Mouse (Mus musculus): ENCODE results near the gene Psap. TPM values are rescaled to one million over a fixed set of nuclear protein-coding genes. Genes with fewer than 3 reads are reported as not detected.

The Psap gene
- polyA plus RNA-seq, 1 experiment from 2014 or later, result 68.7 TPM

- WGBS, result 89% methylated on average over 13 of the region's 13 CpGs
- Histone ChIP-seq H3K36me3 (replicated peaks) (no peaks in the 10 kb centered on the region), H3K9me3 (no peaks in the 10 kb centered on the region), H3K4me3 (no peak overlapping the region), H3K27ac (no peak overlapping the region), H3K4me1 (peaks cover 7% of the 10 kb centered on the region; the same call in 1 of the 2 replicates), H3K27me3 (ENCODE audit: poor library complexity, severe bottlenecking) (no peaks in the 10 kb centered on the region)
- no peak for DNase-seq (ENCODE audit: extremely low spot score, low spot score)
Observed at GRCm38 (mm10) chr10:60269141-60270064, 8.0 kb upstream of the Psap start.

GRCm38 (mm10) chr10:60271015-60271414 lies 6.4 kb upstream of the Psap start:
- Histone ChIP-seq H3K27ac (no peak overlapping the region), H3K4me1 (peaks cover 7% of the 10 kb centered on the region; the same call in 1 of the 2 replicates), H3K9me3 (no peaks in the 10 kb centered on the region), H3K4me3 (no peak overlapping the region), H3K27me3 (ENCODE audit: poor library complexity, severe bottlenecking) (no peaks in the 10 kb centered on the region), H3K36me3 (replicated peaks) (no peaks in the 10 kb centered on the region)
- no peak for DNase-seq (ENCODE audit: extremely low spot score, low spot score)
- WGBS, result 77% methylated on average over 6 of the region's 6 CpGs

GRCm38 (mm10) chr10:60272241-60272640 lies 5.2 kb upstream of the Psap start:
- 71% methylated on average over 6 of the region's 6 CpGs for WGBS
- H3K9me3 ChIP-seq, result no peaks in the 10 kb centered on the region
- H3K4me1 ChIP-seq, result peaks cover 12% of the 10 kb centered on the region
- no peaks in the 10 kb centered on the region for H3K27me3 ChIP-seq (ENCODE audit: poor library complexity, severe bottlenecking)
- no peak overlapping the region for H3K27ac ChIP-seq
- H3K36me3 ChIP-seq (replicated peaks), result no peaks in the 10 kb centered on the region
- DNase-seq (ENCODE audit: extremely low spot score, low spot score), result no peak
- no peak overlapping the region for H3K4me3 ChIP-seq

GRCm38 (mm10) chr10:60273382-60273781 lies 4.0 kb upstream of the Psap start:
- Histone ChIP-seq H3K4me1 (peaks cover 21% of the 10 kb centered on the region), H3K36me3 (replicated peaks) (no peaks in the 10 kb centered on the region), H3K27ac (no peak overlapping the region), H3K4me3 (no peak overlapping the region), H3K9me3 (no peaks in the 10 kb centered on the region), H3K27me3 (ENCODE audit: poor library complexity, severe bottlenecking) (no peaks in the 10 kb centered on the region)
- no peak for DNase-seq (ENCODE audit: extremely low spot score, low spot score)
- WGBS, result 84% methylated on average over 6 of the region's 6 CpGs

GRCm38 (mm10) chr10:60278006-60278399 lies 576 bp downstream of the Psap start:
- peaks cover 10% of the 10 kb centered on the region; the same call in 1 of the 2 replicates for H3K36me3 ChIP-seq (replicated peaks)
- no peak for DNase-seq (ENCODE audit: extremely low spot score, low spot score)
- no peaks in the 10 kb centered on the region for H3K9me3 ChIP-seq
- peaks cover 60% of the 10 kb centered on the region for H3K4me1 ChIP-seq
- WGBS, result 10% methylated on average over 13 of the region's 13 CpGs
- H3K4me3 ChIP-seq, result peak overlapping the region; percentile 63
- H3K27me3 ChIP-seq (ENCODE audit: poor library complexity, severe bottlenecking), result no peaks in the 10 kb centered on the region
- peak overlapping the region; percentile 93 for H3K27ac ChIP-seq

- H3K36me3 ChIP-seq (replicated peaks), result peaks cover 13% of the 10 kb centered on the region
- H3K4me3 ChIP-seq, result peak overlapping the region; percentile 63; the same call in 1 of the 2 replicates
- WGBS, result 88% methylated on average over 3 of the region's 3 CpGs
Observed at GRCm38 (mm10) chr10:60278786-60279185, 1.4 kb downstream of the Psap start.

GRCm38 (mm10) chr10:60279290-60279940 lies 2.0 kb downstream of the Psap start:
- Histone ChIP-seq H3K36me3 (replicated peaks) (peaks cover 13% of the 10 kb centered on the region), H3K4me3 (peak overlapping the region; percentile 63; the same call in 1 of the 2 replicates), H3K4me1 (peaks cover 71% of the 10 kb centered on the region), H3K9me3 (no peaks in the 10 kb centered on the region), H3K27me3 (ENCODE audit: poor library complexity, severe bottlenecking) (no peaks in the 10 kb centered on the region), H3K27ac (peak overlapping the region; percentile 33; the same call in 1 of the 2 replicates)
- DNase-seq (ENCODE audit: extremely low spot score, low spot score), result no peak
- 76% methylated on average over 8 of the region's 8 CpGs for WGBS

More at GRCm38 (mm10) chr10:60278786-60279185, 1.4 kb downstream of the Psap start:
- Histone ChIP-seq H3K9me3 (no peaks in the 10 kb centered on the region), H3K27me3 (ENCODE audit: poor library complexity, severe bottlenecking) (no peaks in the 10 kb centered on the region), H3K4me1 (peaks cover 65% of the 10 kb centered on the region), H3K27ac (no peak overlapping the region; the same call in 1 of the 2 replicates)
- no peak for DNase-seq (ENCODE audit: extremely low spot score, low spot score)

GRCm38 (mm10) chr10:60279941-60280301 lies 2.5 kb downstream of the Psap start:
- 92% methylated on average over 9 of the region's 9 CpGs for WGBS
- H3K4me1 ChIP-seq, result peaks cover 77% of the 10 kb centered on the region

GRCm38 (mm10) chr10:60280353-60280752 lies 2.9 kb downstream of the Psap start:
- 90% methylated on average over 6 of the region's 6 CpGs for WGBS
- Histone ChIP-seq H3K27me3 (ENCODE audit: poor library complexity, severe bottlenecking) (no peaks in the 10 kb centered on the region), H3K9me3 (no peaks in the 10 kb centered on the region), H3K4me1 (peaks cover 81% of the 10 kb centered on the region), H3K4me3 (no peak overlapping the region), H3K36me3 (replicated peaks) (peaks cover 13% of the 10 kb centered on the region), H3K27ac (no peak overlapping the region)
- DNase-seq (ENCODE audit: extremely low spot score, low spot score), result no peak

More at GRCm38 (mm10) chr10:60279941-60280301, 2.5 kb downstream of the Psap start:
- H3K27ac ChIP-seq, result no peak overlapping the region
- H3K27me3 ChIP-seq (ENCODE audit: poor library complexity, severe bottlenecking), result no peaks in the 10 kb centered on the region
- peaks cover 13% of the 10 kb centered on the region for H3K36me3 ChIP-seq (replicated peaks)
- no peak for DNase-seq (ENCODE audit: extremely low spot score, low spot score)
- H3K4me3 ChIP-seq, result peak overlapping the region; percentile 4; the same call in 1 of the 2 replicates
- no peaks in the 10 kb centered on the region for H3K9me3 ChIP-seq

- H3K27me3 ChIP-seq (ENCODE audit: poor library complexity, severe bottlenecking), result no peaks in the 10 kb centered on the region
- H3K36me3 ChIP-seq (replicated peaks), result peaks cover 13% of the 10 kb centered on the region
- H3K9me3 ChIP-seq, result no peaks in the 10 kb centered on the region
- no peak overlapping the region for H3K4me3 ChIP-seq
- WGBS, result 91% methylated on average over 9 of the region's 9 CpGs
- no peak for DNase-seq (ENCODE audit: extremely low spot score, low spot score)
- no peak overlapping the region for H3K27ac ChIP-seq
- peaks cover 93% of the 10 kb centered on the region for H3K4me1 ChIP-seq
Observed at GRCm38 (mm10) chr10:60281571-60282050, 4.2 kb downstream of the Psap start.

GRCm38 (mm10) chr10:60282116-60283014 lies 4.9 kb downstream of the Psap start:
- peaks cover 94% of the 10 kb centered on the region for H3K4me1 ChIP-seq
- no peak overlapping the region for H3K4me3 ChIP-seq
- WGBS, result 77% methylated on average over 10 of the region's 10 CpGs
- no peaks in the 10 kb centered on the region for H3K9me3 ChIP-seq
- 0 out of 2 replicates have a peak overlapping the region, but pooled peaks have one; percentile 1 for H3K27ac ChIP-seq
- H3K36me3 ChIP-seq (replicated peaks), result peaks cover 13% of the 10 kb centered on the region
- no peaks in the 10 kb centered on the region for H3K27me3 ChIP-seq (ENCODE audit: poor library complexity, severe bottlenecking)
- DNase-seq (ENCODE audit: extremely low spot score, low spot score), result no peak

- H3K27me3 ChIP-seq (ENCODE audit: poor library complexity, severe bottlenecking), result no peaks in the 10 kb centered on the region
- peak overlapping the region; percentile 82 for H3K27ac ChIP-seq
- H3K4me3 ChIP-seq, result no peak overlapping the region
- H3K4me1 ChIP-seq, result peaks cover 83% of the 10 kb centered on the region
- 85% methylated on average over 6 of the region's 6 CpGs for WGBS
- peaks cover 11% of the 10 kb centered on the region for H3K36me3 ChIP-seq (replicated peaks)
- H3K9me3 ChIP-seq, result no peaks in the 10 kb centered on the region
- no peak for DNase-seq (ENCODE audit: extremely low spot score, low spot score)
Observed at GRCm38 (mm10) chr10:60284248-60284647, 6.8 kb downstream of the Psap start.

Measured in forebrain, embryonic 10.5 days (tissue).